Mouse (Mus musculus) forebrain, embryonic 16.5 days (tissue): ENCODE data around the gene Trim8. TPM values are rescaled to one million over a fixed set of nuclear protein-coding genes. Genes with fewer than 3 reads are reported as not detected.

Experiments
- ATAC-seq: fragments of 200-750 bp; cut with Nextera tagmentation; 2 replicates; pipeline ENCODE4 v1.8.0; 2017; ENCODE audit warnings: mild to moderate bottlenecking, moderate library complexity
- H3K27ac ChIP-seq: fragments of 300-500 bp; sonication (generic); 2 replicates; pipeline ENCODE4 v1.5.1; 2014; ENCODE audit warnings: low read length, control low read depth
- H3K27me3 ChIP-seq: fragments of 300-500 bp; sonication (generic); replicated peaks from 2 replicates; pipeline ENCODE4 v1.6.1; 2014; ENCODE audit warnings: low read length; ENCODE audit not compliant: control insufficient read depth, insufficient read depth
- H3K36me3 ChIP-seq: fragments of 300-500 bp; sonication (generic); 2 replicates; pipeline ENCODE4 v1.6.1; 2014; ENCODE audit not compliant: control insufficient read depth, insufficient read depth
- H3K4me1 ChIP-seq: fragments of 300-500 bp; sonication (generic); replicated peaks from 2 replicates; pipeline ENCODE4 v1.6.1; 2014; ENCODE audit warnings: low read length; ENCODE audit not compliant: control insufficient read depth, insufficient read depth
- H3K4me2 ChIP-seq: fragments of 300-500 bp; sonication (generic); 2 replicates; pipeline ENCODE4 v1.6.1; 2014; ENCODE audit warnings: mild to moderate bottlenecking, low read length, control low read depth
- H3K4me3 ChIP-seq: fragments of 300-500 bp; sonication (generic); replicated peaks from 2 replicates; pipeline ENCODE4 v1.5.1; 2014; ENCODE audit warnings: mild to moderate bottlenecking, low read length, control low read depth
- H3K9ac ChIP-seq: fragments of 300-500 bp; sonication (generic); replicated peaks from 2 replicates; pipeline ENCODE4 v1.6.1; 2014; ENCODE audit warnings: low read depth, low read length, control low read depth
- H3K9me3 ChIP-seq: fragments of 300-500 bp; sonication (generic); 2 replicates; pipeline ENCODE4 v1.6.1; 2016; ENCODE audit warnings: low read length; ENCODE audit not compliant: control insufficient read depth
- WGBS: fragments of 180-500 bp; shearing (Covaris S2); extraction: QIAGEN DNeasy Blood & Tissue Kit; methylation state at CpG from one replicate; pipeline ENCODE4 v1.1.7; 2014; 5-methylcytosine and 5-hydroxymethylcytosine counted together
- polyA plus RNA-seq: library from polyadenylated mRNA; unstranded; fragments of >200 nt; fragmentation: Nextera tagmentation; extraction: Ambion mirVana; gene quantifications from 2 replicates; pipeline ENCODE4 v1.2.1, GENCODE M21; 2015

Trim8 gene
- polyA plus RNA-seq, 1 experiment from 2014 or later = 27.7 TPM

GRCm38 (mm10) chr19:46484518-46484917, 17.0 kb upstream of the Trim8 start:
- H3K27me3 ChIP-seq = no peaks in the 10 kb centered on the region
- no peak overlapping the region for H3K4me3 ChIP-seq
- 0 out of 2 replicates have a peak, but pooled peaks cover 5% of the 10 kb centered on the region for H3K36me3 ChIP-seq
- WGBS = 56% methylated on average over 4 of the region's 5 CpGs
- no peak overlapping the region for H3K9ac ChIP-seq
- H3K4me2 ChIP-seq = no peak overlapping the region
- H3K9me3 ChIP-seq = no peaks in the 10 kb centered on the region
- peak overlapping the region; percentile 77; the same call in 1 of the 2 replicates for H3K27ac ChIP-seq
- peaks cover 19% of the 10 kb centered on the region for H3K4me1 ChIP-seq
- ATAC-seq = no peak

- Histone ChIP-seq H3K27me3 (no peaks in the 10 kb centered on the region), H3K9ac (no peak overlapping the region), H3K4me2 (no peak overlapping the region), H3K36me3 (0 out of 2 replicates have a peak, but pooled peaks cover 5% of the 10 kb centered on the region), H3K4me1 (peaks cover 22% of the 10 kb centered on the region), H3K9me3 (no peaks in the 10 kb centered on the region), H3K27ac (no peak overlapping the region), H3K4me3 (no peak overlapping the region)
- no peak for ATAC-seq
- WGBS = 79% methylated on average over 9 of the region's 9 CpGs
These were observed 15.7 kb upstream of the Trim8 start for GRCm38 (mm10) chr19:46485847-46486246.

- 73% methylated on average over 2 of the region's 2 CpGs for WGBS
- no peak overlapping the region for H3K4me2 ChIP-seq
- ATAC-seq = no peak
- H3K27me3 ChIP-seq = no peaks in the 10 kb centered on the region
- H3K4me1 ChIP-seq = peaks cover 20% of the 10 kb centered on the region
- 0 out of 2 replicates have a peak, but pooled peaks cover 5% of the 10 kb centered on the region for H3K36me3 ChIP-seq
- H3K4me3 ChIP-seq = no peak overlapping the region
- no peak overlapping the region for H3K27ac ChIP-seq
- no peak overlapping the region for H3K9ac ChIP-seq
- H3K9me3 ChIP-seq = no peaks in the 10 kb centered on the region
These were observed 14.8 kb upstream of the Trim8 start for GRCm38 (mm10) chr19:46486709-46487108.

- H3K9me3 ChIP-seq = no peaks in the 10 kb centered on the region
- 91% methylated on average over 1 of the region's 1 CpGs for WGBS
- H3K27me3 ChIP-seq = no peaks in the 10 kb centered on the region
- ATAC-seq = no peak
- H3K9ac ChIP-seq = no peak overlapping the region
- peaks cover 6% of the 10 kb centered on the region for H3K4me1 ChIP-seq
- H3K4me2 ChIP-seq = no peak overlapping the region
- H3K36me3 ChIP-seq = 0 out of 2 replicates have a peak, but pooled peaks cover 5% of the 10 kb centered on the region
- no peak overlapping the region for H3K4me3 ChIP-seq
- H3K27ac ChIP-seq = no peak overlapping the region
These were observed 12.1 kb upstream of the Trim8 start for GRCm38 (mm10) chr19:46489448-46489847.

GRCm38 (mm10) chr19:46490634-46491033, 10.9 kb upstream of the Trim8 start:
- H3K9ac ChIP-seq = no peak overlapping the region
- H3K4me3 ChIP-seq = no peak overlapping the region
- 0% methylated on average over 2 of the region's 2 CpGs for WGBS
- peaks cover 3% of the 10 kb centered on the region for H3K4me1 ChIP-seq
- H3K4me2 ChIP-seq = no peak overlapping the region
- no peaks in the 10 kb centered on the region for H3K27me3 ChIP-seq
- no peak overlapping the region for H3K27ac ChIP-seq
- peak; percentile 49; the same call in 1 of the 2 replicates for ATAC-seq
- H3K36me3 ChIP-seq = 0 out of 2 replicates have a peak, but pooled peaks cover 5% of the 10 kb centered on the region
- no peaks in the 10 kb centered on the region for H3K9me3 ChIP-seq

- Histone ChIP-seq H3K27me3 (no peaks in the 10 kb centered on the region), H3K4me2 (no peak overlapping the region), H3K4me1 (peaks cover 7% of the 10 kb centered on the region), H3K36me3 (no peaks in the 10 kb centered on the region), H3K9me3 (no peaks in the 10 kb centered on the region), H3K9ac (no peak overlapping the region), H3K27ac (no peak overlapping the region), H3K4me3 (no peak overlapping the region)
- no peak for ATAC-seq
- 82% methylated on average over 8 of the region's 8 CpGs for WGBS
These were observed 6.4 kb upstream of the Trim8 start for GRCm38 (mm10) chr19:46495136-46495535.

GRCm38 (mm10) chr19:46497230-46497629, 4.3 kb upstream of the Trim8 start:
- no peak for ATAC-seq
- H3K9ac ChIP-seq = no peak overlapping the region
- H3K27me3 ChIP-seq = no peaks in the 10 kb centered on the region
- no peaks in the 10 kb centered on the region for H3K36me3 ChIP-seq
- no peak overlapping the region for H3K4me3 ChIP-seq
- H3K4me1 ChIP-seq = peaks cover 4% of the 10 kb centered on the region
- WGBS = 74% methylated on average over 2 of the region's 2 CpGs
- H3K9me3 ChIP-seq = no peaks in the 10 kb centered on the region
- H3K27ac ChIP-seq = no peak overlapping the region
- H3K4me2 ChIP-seq = no peak overlapping the region

GRCm38 (mm10) chr19:46499539-46499835, 2.0 kb upstream of the Trim8 start:
- no peak for ATAC-seq
- Histone ChIP-seq H3K36me3 (no peaks in the 10 kb centered on the region), H3K4me1 (peaks cover 4% of the 10 kb centered on the region), H3K4me3 (peak overlapping the region; percentile 91; the same call in 1 of the 2 replicates), H3K9ac (0 out of 2 replicates have a peak overlapping the region, but pooled peaks have one; percentile 1), H3K4me2 (peak overlapping the region; percentile 47), H3K9me3 (no peaks in the 10 kb centered on the region), H3K27ac (peak overlapping the region; percentile 87), H3K27me3 (no peaks in the 10 kb centered on the region)
- WGBS = 0% methylated on average over 3 of the region's 3 CpGs

GRCm38 (mm10) chr19:46499836-46500580, 1.5 kb upstream of the Trim8 start:
- peak overlapping the region; percentile 97 for H3K9ac ChIP-seq
- H3K27me3 ChIP-seq = no peaks in the 10 kb centered on the region
- H3K9me3 ChIP-seq = no peaks in the 10 kb centered on the region
- H3K27ac ChIP-seq = peak overlapping the region; percentile 100
- peak overlapping the region; percentile 91 for H3K4me3 ChIP-seq
- under 1% methylated on average over 49 of the region's 52 CpGs for WGBS
- peak; percentile 87 for ATAC-seq
- H3K4me2 ChIP-seq = peak overlapping the region; percentile 73
- no peaks in the 10 kb centered on the region for H3K36me3 ChIP-seq
- H3K4me1 ChIP-seq = peaks cover 10% of the 10 kb centered on the region
